Mouse (Mus musculus) hematopoietic stem cell, adult 5-6 weeks (primary cell): ENCODE measurements around the gene Rpap1. TPM values are rescaled to one million over a fixed set of nuclear protein-coding genes. Genes with fewer than 3 reads are reported as not detected.
"Not testable (repeated sequence)": the region's sequence is repeated elsewhere in the genome, so short reads cannot be mapped to it uniquely, and the experiment has no call there.

Experiments
- ATAC-seq, 2 experiments: fragments of 125-278 bp in 1 of 2; replicated peaks in 1 of 2; 2 replicates each; pipeline ENCODE4 v1.8.0; 2016 to 2017; ENCODE audit warnings: inconsistent platforms in 2 of 2, mild to moderate bottlenecking in 2 of 2, moderate number of reproducible peaks in 2 of 2, low read depth in 1 of 2, moderate TSS enrichment in 1 of 2; ENCODE audit not compliant: low FRiP score in 2 of 2, poor library complexity in 2 of 2, severe bottlenecking in 2 of 2, insufficient read depth in 1 of 2, low TSS enrichment in 1 of 2
- total RNA-seq: library from RNA; stranded (forward); fragments of 172-1452, 232-1000 nt; gene quantifications from 2 replicates; pipeline ENCODE4 v1.2.3, GENCODE M21; 2017

Rpap1 gene
- total RNA-seq, 1 experiment from 2014 or later: 10.5 TPM

- peak in 1 of 2 experiments; percentile 43; a peak in 1 of 4 replicates for ATAC-seq
These were observed 42.1 kb downstream of the Rpap1 start for GRCm38 (mm10) chr2:119745281-119745680.

GRCm38 (mm10) chr2:119744163-119745111 lies 42.9 kb downstream of the Rpap1 start:
- ATAC-seq: no peak

GRCm38 (mm10) chr2:119743808-119744162 lies 43.6 kb downstream of the Rpap1 start:
- ATAC-seq: no peak

- no peak for ATAC-seq
These were observed 44.0 kb downstream of the Rpap1 start for GRCm38 (mm10) chr2:119743176-119743807.

GRCm38 (mm10) chr2:119742461-119743175 lies 44.7 kb downstream of the Rpap1 start:
- ATAC-seq: 0 out of 4 replicates have a peak, but pooled peaks of 1 of the 2 experiments have one; percentile 1

GRCm38 (mm10) chr2:119741581-119742411 lies 45.5 kb downstream of the Rpap1 start, which contains the start of gene Itpka:
Itpka (plus strand) TSS chr2:119742337.
- peak; percentile 30 to 50; a peak in 3 of 4 replicates for ATAC-seq

GRCm38 (mm10) chr2:119740567-119740966 lies 46.8 kb downstream of the Rpap1 start:
- ATAC-seq: 0 out of 4 replicates have a peak, but pooled peaks of 1 of the 2 experiments have one; percentile 8

- no peak for ATAC-seq
These were observed 50.2 kb downstream of the Rpap1 start for GRCm38 (mm10) chr2:119737124-119737523.

GRCm38 (mm10) chr2:119730735-119731134 lies 56.6 kb downstream of the Rpap1 start:
- ATAC-seq: no peak

- ATAC-seq: no peak
These were observed 59.4 kb downstream of the Rpap1 start for GRCm38 (mm10) chr2:119727762-119728416.

GRCm38 (mm10) chr2:119721070-119721469 lies 66.3 kb downstream of the Rpap1 start:
- ATAC-seq: no peak

- ATAC-seq: not testable (repeated sequence)
These were observed 71.5 kb downstream of the Rpap1 start for GRCm38 (mm10) chr2:119715868-119716267.

Other genes with a start within 250 kb of the Rpap1 start
- gene Exd1, start 239.9 kb downstream of the Rpap1 start, total RNA-seq: 0.13 TPM in 1 of 2 replicates, not detected in the other
- gene Chp1, start 239.8 kb downstream of the Rpap1 start, total RNA-seq: 51.5 and 65.8 TPM in 2 replicates
- 80.2 and 97.9 TPM in 2 replicates for gene Nusap1, start 169.2 kb downstream of the Rpap1 start, total RNA-seq
- 20.5 and 22.9 TPM in 2 replicates for gene Oip5, start 169.1 kb downstream of the Rpap1 start, total RNA-seq
- gene Ndufaf1, start 124.7 kb downstream of the Rpap1 start, total RNA-seq: 22.4 and 27.0 TPM in 2 replicates
- gene Rtf1, start 112.5 kb downstream of the Rpap1 start, total RNA-seq: 33.1 and 44.5 TPM in 2 replicates
- 1.7 TPM in 1 of 2 replicates, not detected in the other for gene Itpka, start 45.2 kb downstream of the Rpap1 start, total RNA-seq
- not detected in 2 replicates for gene Ltk, start 27.1 kb downstream of the Rpap1 start, total RNA-seq
- 0.50 TPM in 2 replicates for gene Tyro3, start 10.2 kb upstream of the Rpap1 start, total RNA-seq
- 101 and 124 TPM in 2 replicates for gene Mga, start 109.7 kb upstream of the Rpap1 start, total RNA-seq
- 7.7 and 11.1 TPM in 2 replicates for gene Mapkbp1, start 185.2 kb upstream of the Rpap1 start, total RNA-seq
- gene Jmjd7, start 239.9 kb upstream of the Rpap1 start, total RNA-seq: 6.1 and 7.9 TPM in 2 replicates
- gene Gm28042, start 240.0 kb upstream of the Rpap1 start, total RNA-seq: 0.15 and 1.4 TPM in 2 replicates
- gene Pla2g4b, start 245.9 kb upstream of the Rpap1 start, total RNA-seq: 0.38 and 3.4 TPM in 2 replicates